Mouse (Mus musculus) testis, postnatal 14 days (tissue): ENCODE measurements around the gene Npepps.
"Not testable (repeated sequence)": the region's sequence is repeated elsewhere in the genome, so short reads cannot be mapped to it uniquely, and the experiment has no call there.

Experiments
- DNase-seq: peaks from one replicate; pipeline ENCODE4 v3.0.0; 2021; ENCODE audit warnings: low spot score

Gene Npepps

GRCm38 (mm10) chr11:97237976-97238375 is 42.5 kb downstream of the Npepps start:
- DNase-seq, result no peak

GRCm38 (mm10) chr11:97232436-97232835 is 48.0 kb downstream of the Npepps start:
- no peak for DNase-seq

GRCm38 (mm10) chr11:97229396-97229795 is 51.0 kb downstream of the Npepps start:
- no peak for DNase-seq

- DNase-seq, result no peak
Measured at GRCm38 (mm10) chr11:97228985-97229384, 51.5 kb downstream of the Npepps start.

GRCm38 (mm10) chr11:97226131-97226530 is 54.3 kb downstream of the Npepps start:
- no peak for DNase-seq

GRCm38 (mm10) chr11:97223485-97223884 is 57.0 kb downstream of the Npepps start:
- DNase-seq, result no peak

GRCm38 (mm10) chr11:97221611-97222010 is 58.8 kb downstream of the Npepps start:
- DNase-seq, result no peak

- no peak for DNase-seq
Measured at GRCm38 (mm10) chr11:97220211-97220610, 60.2 kb downstream of the Npepps start.

- DNase-seq, result no peak
Measured at GRCm38 (mm10) chr11:97214411-97214810, 66.0 kb downstream of the Npepps start.

- no peak for DNase-seq
Measured at GRCm38 (mm10) chr11:97210728-97211400, 69.6 kb downstream of the Npepps start.

GRCm38 (mm10) chr11:97207011-97207422 is 73.4 kb downstream of the Npepps start:
- no peak for DNase-seq

GRCm38 (mm10) chr11:97199519-97199918 is 80.9 kb downstream of the Npepps start:
- no peak for DNase-seq

GRCm38 (mm10) chr11:97198601-97199000 is 81.8 kb downstream of the Npepps start:
- peak; percentile 54 for DNase-seq

- no peak for DNase-seq
Measured at GRCm38 (mm10) chr11:97197021-97197420, 83.4 kb downstream of the Npepps start.

GRCm38 (mm10) chr11:97196541-97196940 is 83.9 kb downstream of the Npepps start:
- no peak for DNase-seq

- DNase-seq, result no peak
Measured at GRCm38 (mm10) chr11:97192621-97192951, 87.9 kb downstream of the Npepps start.

- no peak for DNase-seq
Measured at GRCm38 (mm10) chr11:97191915-97192620, 88.4 kb downstream of the Npepps start.

GRCm38 (mm10) chr11:97190992-97191391 is 89.4 kb downstream of the Npepps start:
- DNase-seq, result no peak

- DNase-seq, result not testable (repeated sequence)
Measured at GRCm38 (mm10) chr11:97189645-97190044, 90.8 kb downstream of the Npepps start.

- no peak for DNase-seq
Measured at GRCm38 (mm10) chr11:97189231-97189630, 91.2 kb downstream of the Npepps start.

GRCm38 (mm10) chr11:97188643-97188955 is 91.8 kb downstream of the Npepps start:
- DNase-seq, result no peak

- peak; percentile 100 for DNase-seq
Measured at GRCm38 (mm10) chr11:97187764-97188642, 92.4 kb downstream of the Npepps start, which contains the start of gene Kpnb1. Gene Kpnb1, minus strand, starts transcription at chr11:97187881.
